Mouse (Mus musculus): ENCODE data around the gene Gzmm.

Gene Gzmm

DNA sequence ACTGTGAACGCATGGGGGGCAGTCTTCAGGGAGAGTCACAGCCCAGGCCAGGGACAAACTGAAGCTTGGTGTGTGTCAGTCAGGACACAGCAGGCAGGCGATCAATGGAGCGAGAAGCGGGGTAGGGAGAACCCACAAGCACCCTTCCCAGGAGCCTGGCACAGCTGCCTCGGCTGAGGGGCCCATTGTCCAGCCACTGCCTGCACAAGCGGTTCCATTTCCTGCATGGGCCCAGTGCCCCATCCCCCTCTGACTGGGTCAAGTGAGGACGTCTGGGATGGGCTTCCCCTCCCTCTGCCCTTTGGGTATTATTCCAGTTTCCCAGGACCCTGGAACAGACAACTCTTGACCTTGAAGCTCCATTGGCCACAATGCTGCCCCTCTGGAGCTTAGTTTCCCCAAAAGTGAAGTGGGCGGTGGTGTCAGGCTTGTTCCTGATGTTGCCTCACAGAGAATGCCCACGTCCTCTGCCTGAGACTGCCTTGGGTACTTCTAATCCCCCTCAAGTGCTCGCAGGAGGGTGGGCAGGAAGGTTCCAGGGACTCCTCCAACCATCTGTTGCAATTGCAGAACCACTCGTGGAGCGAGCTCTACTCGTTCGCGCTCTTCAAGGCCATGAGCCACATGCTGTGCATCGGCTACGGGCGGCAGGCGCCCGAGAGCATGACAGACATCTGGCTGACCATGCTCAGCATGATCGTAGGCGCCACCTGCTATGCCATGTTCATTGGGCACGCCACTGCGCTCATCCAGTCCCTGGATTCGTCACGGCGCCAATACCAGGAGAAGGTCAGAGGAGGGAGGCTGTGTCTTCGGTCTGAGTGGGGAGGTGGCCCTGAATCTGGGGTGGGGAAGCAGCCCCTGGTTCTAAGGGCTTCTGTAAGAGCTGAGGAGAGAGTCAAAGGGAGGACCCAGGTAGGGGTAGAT lies 39.8 kb downstream of the Gzmm start:
- no peak for DNase-seq (ENCODE audit: low spot score)

DNA sequence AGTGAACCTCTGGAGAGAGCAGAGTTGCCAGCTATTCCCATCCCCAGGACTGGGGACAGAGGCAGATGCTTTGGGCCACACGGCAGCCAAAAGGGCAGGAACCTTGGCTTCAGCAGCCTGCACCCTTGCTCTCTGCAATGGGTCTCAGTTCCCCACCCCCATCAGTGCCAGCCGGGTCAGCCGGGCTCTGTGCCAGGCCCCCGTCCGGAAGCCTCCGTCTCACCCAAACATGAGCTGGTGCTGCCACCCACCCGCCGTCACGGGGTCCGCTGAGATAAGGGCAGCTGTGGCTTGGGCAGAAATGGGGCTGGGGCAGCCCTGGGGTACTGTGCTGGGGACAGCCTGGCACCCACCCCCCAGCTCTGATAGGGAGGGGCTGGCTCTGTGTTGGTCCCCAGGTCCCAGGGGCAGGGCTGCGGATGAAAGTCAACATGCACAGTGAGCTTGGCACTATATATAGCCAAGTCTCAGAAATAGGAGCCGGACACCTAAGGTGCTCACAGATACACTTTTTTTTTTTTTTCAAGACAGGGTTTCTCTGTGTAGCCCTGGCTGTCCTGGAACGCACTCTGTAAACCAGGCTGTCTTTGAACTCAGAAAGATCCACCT lies 40.6 kb downstream of the Gzmm start:
- no peak for DNase-seq (ENCODE audit: low spot score)

DNA sequence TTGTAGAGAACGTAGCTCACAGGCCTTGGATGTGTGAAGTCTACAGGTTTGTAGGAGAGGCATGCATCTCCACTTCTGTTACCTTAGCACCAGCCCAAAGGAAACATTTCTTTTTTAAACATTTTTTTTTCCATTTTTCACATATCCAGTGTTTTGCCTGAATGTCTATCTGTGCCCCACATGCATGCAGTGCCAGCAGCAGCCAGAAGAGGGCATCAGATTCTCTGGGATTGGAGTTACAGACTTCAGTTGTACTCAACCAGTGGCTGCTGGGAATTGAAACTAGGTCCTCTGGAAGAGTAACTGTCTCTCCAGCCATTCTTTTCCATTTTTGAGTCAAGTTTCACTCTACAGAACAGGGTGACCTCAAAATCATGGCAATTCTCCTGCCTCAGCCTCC lies 43.7 kb downstream of the Gzmm start:
- no peak for DNase-seq (ENCODE audit: low spot score)

GRCm38 (mm10) chr10:79733847-79734246 lies 45.0 kb downstream of the Gzmm start:
- DNase-seq (ENCODE audit: low spot score): no peak

DNA sequence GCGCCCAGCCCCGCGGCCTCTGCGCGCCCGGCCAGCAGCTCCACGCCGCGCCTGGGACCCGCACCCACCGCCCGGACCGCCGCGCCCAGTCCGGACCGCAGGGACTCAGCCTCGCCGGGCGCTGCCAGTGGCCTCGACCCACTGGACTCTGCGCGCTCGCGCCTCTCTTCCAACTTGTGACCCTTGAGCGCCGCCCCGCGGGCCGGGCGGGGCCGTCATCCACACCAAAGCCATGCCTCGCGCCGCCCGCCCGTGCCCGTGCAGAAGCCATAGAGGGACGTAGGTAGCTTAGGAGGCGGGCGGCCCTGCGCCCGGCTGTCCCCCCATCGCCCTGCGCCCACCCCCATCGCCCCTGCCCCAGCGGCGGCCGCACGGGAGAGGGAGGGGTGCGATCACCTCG lies 46.5 kb downstream of the Gzmm start:
- DNase-seq (ENCODE audit: low spot score): no peak

GRCm38 (mm10) chr10:79736706-79737105 lies 47.9 kb downstream of the Gzmm start:
- no peak for DNase-seq (ENCODE audit: low spot score)

DNA sequence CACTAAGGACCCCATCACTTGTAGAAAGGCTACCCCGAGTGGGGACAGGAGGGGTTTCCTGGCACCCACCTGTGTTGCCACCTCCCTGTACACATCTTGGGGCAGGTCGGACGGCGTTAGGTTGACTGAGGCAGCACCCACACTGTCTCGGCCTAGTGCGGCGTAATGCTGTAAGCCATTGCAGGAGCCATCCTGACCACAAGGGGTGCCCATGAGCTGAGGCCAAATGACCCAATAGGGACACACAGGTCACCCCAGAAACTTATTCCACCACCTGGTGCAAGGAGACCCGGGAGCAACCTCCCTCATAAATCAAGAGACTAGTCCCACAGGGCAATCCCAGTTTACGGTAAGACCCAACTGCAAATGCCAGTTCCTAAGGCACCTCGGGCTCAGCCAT lies 49.4 kb downstream of the Gzmm start:
- no peak for DNase-seq (ENCODE audit: low spot score)

- no peak for DNase-seq (ENCODE audit: low spot score)
Observed at GRCm38 (mm10) chr10:79739234-79739633, 50.4 kb downstream of the Gzmm start.

GRCm38 (mm10) chr10:79740863-79741262 lies 52.0 kb downstream of the Gzmm start:
- no peak for DNase-seq (ENCODE audit: low spot score)

DNA sequence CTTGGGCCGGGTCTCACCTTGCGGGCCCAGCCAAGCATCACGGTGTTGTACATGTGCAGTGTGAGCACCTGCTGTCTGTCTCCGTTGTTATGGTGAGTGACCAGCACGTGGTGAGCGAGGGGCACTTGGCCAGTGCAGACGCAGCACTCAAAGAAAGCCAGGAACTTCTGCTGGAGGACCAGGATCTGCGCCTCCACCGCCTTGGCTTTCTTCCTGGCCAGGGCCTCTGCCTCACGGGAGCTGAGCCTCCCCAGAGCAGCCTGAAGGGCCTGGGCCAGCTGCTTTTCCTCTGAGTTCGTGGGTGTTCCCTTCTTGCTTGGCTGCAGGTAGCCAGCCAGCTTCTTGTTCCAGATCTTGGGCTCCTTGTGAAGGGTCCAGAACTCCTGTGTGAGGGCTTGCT lies 54.3 kb downstream of the Gzmm start:
- DNase-seq (ENCODE audit: low spot score): no peak

GRCm38 (mm10) chr10:79743650-79744365 lies 55.0 kb downstream of the Gzmm start:
- no peak for DNase-seq (ENCODE audit: low spot score)
